Mouse (Mus musculus): Measurements from ENCODE around the gene Pomc. TPM values are rescaled to one million over a fixed set of nuclear protein-coding genes. Genes with fewer than 3 reads are reported as not detected.
A peak's percentile ranks its signal among the peaks of the same experiment; 100 is the strongest.

The Pomc gene
- total and polyA plus RNA-seq, 2 experiments from 2014 or later = 4.8 to 6.7 TPM

GRCm38 (mm10) chr12:3942026-3942425 lies 12.7 kb upstream of the Pomc start:
- 13% methylated on average over 11 of the region's 11 CpGs for WGBS
- H3K4me2 ChIP-seq (ENCODE audit: low read depth) = no peak overlapping the region
- no peak overlapping the region for H3K9ac ChIP-seq
- ATAC-seq (no peak), DNase-seq (no peak)
- H3K4me1 ChIP-seq (ENCODE audit: insufficient read depth) = no peaks in the 10 kb centered on the region
- no peaks in the 10 kb centered on the region for H3K27me3 ChIP-seq (ENCODE audit: insufficient read depth, low read length)
- H3K4me3 ChIP-seq (ENCODE audit: low read depth, low read length) = no peak overlapping the region
- no peaks in the 10 kb centered on the region for H3K36me3 ChIP-seq (ENCODE audit: insufficient read depth)
- no peaks in the 10 kb centered on the region for H3K9me3 ChIP-seq (ENCODE audit: low read length)
- no peak for TF ChIP-seq CTCF (IDR thresholded peaks at IDR 0.05; ENCODE audit: low read depth)
- H3K27ac ChIP-seq (ENCODE audit: low read depth, low read length) = no peak overlapping the region

DNA sequence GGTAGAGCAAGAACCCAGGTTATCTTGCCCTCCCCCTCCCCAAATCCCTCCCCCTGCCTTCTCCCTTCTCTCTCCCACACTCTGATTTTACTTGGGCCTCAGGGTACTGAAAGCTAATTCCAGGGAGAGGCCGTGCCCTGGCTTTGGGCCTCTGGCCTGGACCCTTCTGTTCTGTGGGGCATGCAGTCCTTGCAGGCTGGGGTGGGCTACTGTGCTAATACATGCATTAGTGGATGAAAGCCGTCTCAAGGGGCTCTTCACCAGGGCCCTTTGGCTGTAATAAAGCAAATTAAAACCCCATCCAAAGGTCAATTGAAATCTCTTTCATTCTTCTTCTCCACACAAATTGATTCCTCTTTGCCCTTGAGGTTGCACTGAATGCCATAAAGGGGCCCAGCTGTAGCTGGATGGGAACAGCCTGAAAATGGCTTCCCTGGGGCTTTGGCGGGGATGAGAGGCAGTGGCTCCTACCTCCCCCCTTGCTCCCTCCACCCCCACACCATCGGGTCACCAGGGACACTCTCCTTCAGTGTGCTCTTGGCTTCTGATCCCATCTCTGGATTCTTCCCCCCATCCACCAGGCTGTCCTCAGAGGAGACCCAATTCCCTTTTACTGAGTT lies 10.2 kb upstream of the Pomc start:
- ATAC-seq (no peak), DNase-seq (no peak)
- Histone ChIP-seq H3K4me3 (ENCODE audit: low read depth, low read length) (no peak overlapping the region), H3K9ac (no peak overlapping the region), H3K27me3 (ENCODE audit: insufficient read depth, low read length) (no peaks in the 10 kb centered on the region), H3K27ac (ENCODE audit: low read depth, low read length) (no peak overlapping the region), H3K36me3 (ENCODE audit: insufficient read depth) (no peaks in the 10 kb centered on the region), H3K9me3 (ENCODE audit: low read length) (no peaks in the 10 kb centered on the region), H3K4me1 (ENCODE audit: insufficient read depth) (no peaks in the 10 kb centered on the region), H3K4me2 (ENCODE audit: low read depth) (no peak overlapping the region)
- WGBS = 40% methylated on average over 4 of the region's 4 CpGs
- no peak for TF ChIP-seq CTCF (IDR thresholded peaks at IDR 0.05; ENCODE audit: low read depth)

GRCm38 (mm10) chr12:3947503-3947902 lies 7.2 kb upstream of the Pomc start:
- Histone ChIP-seq H3K4me1 (ENCODE audit: insufficient read depth) (no peaks in the 10 kb centered on the region), H3K9me3 (ENCODE audit: low read length) (no peaks in the 10 kb centered on the region), H3K9ac (no peak overlapping the region), H3K27me3 (ENCODE audit: insufficient read depth, low read length) (no peaks in the 10 kb centered on the region), H3K27ac (ENCODE audit: low read depth, low read length) (no peak overlapping the region), H3K36me3 (ENCODE audit: insufficient read depth) (no peaks in the 10 kb centered on the region), H3K4me3 (ENCODE audit: low read depth, low read length) (no peak overlapping the region), H3K4me2 (ENCODE audit: low read depth) (no peak overlapping the region)
- ATAC-seq (no peak), DNase-seq (no peak)
- 61% methylated on average over 6 of the region's 6 CpGs for WGBS
- no peak for TF ChIP-seq CTCF (IDR thresholded peaks at IDR 0.05; ENCODE audit: low read depth)

- 28% methylated on average over 10 of the region's 10 CpGs for WGBS
- DNase-seq = no peak
- H3K27ac ChIP-seq (ENCODE audit: low read depth, low read length) = no peak overlapping the region
Measured at GRCm38 (mm10) chr12:3955371-3955770, 620 bp downstream of the Pomc start.

DNA sequence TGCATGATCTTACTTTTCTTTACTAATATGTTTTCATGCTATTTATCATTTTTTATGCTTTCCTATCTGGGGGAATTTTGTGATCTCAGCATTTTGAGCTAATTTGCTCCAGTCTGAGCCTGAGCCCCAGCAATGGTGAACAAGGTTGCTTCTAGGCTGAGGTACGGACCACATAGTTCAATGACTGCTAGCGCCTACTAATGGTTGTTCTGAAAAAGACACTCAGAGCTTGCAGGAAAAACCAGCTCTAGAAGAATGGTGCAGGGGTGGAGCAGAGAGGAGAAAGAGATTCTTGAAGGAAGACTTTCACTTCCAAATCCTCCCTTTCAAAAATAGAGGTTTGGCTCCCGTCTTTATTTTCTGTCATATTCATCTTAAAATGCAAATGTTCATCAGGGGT lies 1.6 kb downstream of the Pomc start:
- DNase-seq = peak; percentile 35
- H3K27ac ChIP-seq (ENCODE audit: low read depth, low read length) = no peak overlapping the region

More at GRCm38 (mm10) chr12:3955371-3955770, 620 bp downstream of the Pomc start:
- TF ChIP-seq CTCF (IDR thresholded peaks at IDR 0.05; ENCODE audit: low read depth) = no peak
- H3K4me3 ChIP-seq (ENCODE audit: low read depth, low read length) = no peak overlapping the region
- 0 out of 2 replicates have a peak, but pooled peaks cover 3% of the 10 kb centered on the region for H3K4me1 ChIP-seq (ENCODE audit: insufficient read depth)
- no peak for ATAC-seq
- peaks cover 16% of the 10 kb centered on the region for H3K27me3 ChIP-seq (ENCODE audit: insufficient read depth, low read length)
- H3K36me3 ChIP-seq (ENCODE audit: insufficient read depth) = no peaks in the 10 kb centered on the region
- no peaks in the 10 kb centered on the region for H3K9me3 ChIP-seq (ENCODE audit: low read length)
- no peak overlapping the region for H3K9ac ChIP-seq
- H3K4me2 ChIP-seq (ENCODE audit: low read depth) = no peak overlapping the region

GRCm38 (mm10) chr12:3959791-3960543 lies 5.2 kb downstream of the Pomc start:
- Histone ChIP-seq H3K4me2 (ENCODE audit: low read depth) (peak overlapping the region; percentile 97), H3K36me3 (ENCODE audit: insufficient read depth) (peaks cover 8% of the 10 kb centered on the region; the same call in 1 of the 2 replicates), H3K27ac (ENCODE audit: low read depth, low read length) (peak overlapping the region; percentile 93), H3K4me1 (ENCODE audit: insufficient read depth) (peaks cover 7% of the 10 kb centered on the region; the same call in 1 of the 2 replicates), H3K9ac (peak overlapping the region; percentile 81), H3K4me3 (ENCODE audit: low read depth, low read length) (peak overlapping the region; percentile 70), H3K9me3 (ENCODE audit: low read length) (no peaks in the 10 kb centered on the region), H3K27me3 (ENCODE audit: insufficient read depth, low read length) (peaks cover 5% of the 10 kb centered on the region; the same call in 1 of the 2 replicates)
- WGBS = 7% methylated on average over 53 of the region's 53 CpGs
- DNase-seq (peak; percentile 92), ATAC-seq (peak; percentile 97)
- TF ChIP-seq CTCF (IDR thresholded peaks at IDR 0.05; ENCODE audit: low read depth) = no peak

More for the DNA sequence above, 1.6 kb downstream of the Pomc start:
- H3K4me1 ChIP-seq (ENCODE audit: insufficient read depth) = peaks cover 7% of the 10 kb centered on the region; the same call in 1 of the 2 replicates
- H3K36me3 ChIP-seq (ENCODE audit: insufficient read depth) = no peaks in the 10 kb centered on the region
- peak; percentile 67 for TF ChIP-seq CTCF (IDR thresholded peaks at IDR 0.05; ENCODE audit: low read depth)
- no peak for ATAC-seq
- no peak overlapping the region for H3K9ac ChIP-seq
- no peaks in the 10 kb centered on the region for H3K9me3 ChIP-seq (ENCODE audit: low read length)
- H3K27me3 ChIP-seq (ENCODE audit: insufficient read depth, low read length) = peaks cover 16% of the 10 kb centered on the region
- no peak overlapping the region for H3K4me2 ChIP-seq (ENCODE audit: low read depth)
- WGBS = 8% methylated on average over 3 of the region's 3 CpGs
- no peak overlapping the region for H3K4me3 ChIP-seq (ENCODE audit: low read depth, low read length)

- no peak for DNase-seq
Measured at GRCm38 (mm10) chr12:3960553-3960952, 5.8 kb downstream of the Pomc start.

More at GRCm38 (mm10) chr12:3960553-3960952, 5.8 kb downstream of the Pomc start:
- 62% methylated on average over 4 of the region's 4 CpGs for WGBS
- Histone ChIP-seq H3K36me3 (ENCODE audit: insufficient read depth) (peaks cover 13% of the 10 kb centered on the region), H3K9ac (peak overlapping the region; percentile 81), H3K4me3 (ENCODE audit: low read depth, low read length) (peak overlapping the region; percentile 70), H3K9me3 (ENCODE audit: low read length) (no peaks in the 10 kb centered on the region), H3K27ac (ENCODE audit: low read depth, low read length) (peak overlapping the region; percentile 93; the same call in 1 of the 2 replicates), H3K4me2 (ENCODE audit: low read depth) (peak overlapping the region; percentile 97), H3K4me1 (ENCODE audit: insufficient read depth) (peaks cover 7% of the 10 kb centered on the region; the same call in 1 of the 2 replicates), H3K27me3 (ENCODE audit: insufficient read depth, low read length) (no peaks in the 10 kb centered on the region)
- no peak for TF ChIP-seq CTCF (IDR thresholded peaks at IDR 0.05; ENCODE audit: low read depth)
- no peak for ATAC-seq
